Mouse (Mus musculus) ES-Bruce4 (cell line): ENCODE data around the gene Sema4b.

Experiments
- CTCF ChIP-seq: IDR thresholded peaks from one replicate; pipeline ENCODE4 v1.8.1; 2011; ENCODE audit warnings: low read depth, low read length
- EP300 ChIP-seq: IDR thresholded peaks from 2 replicates; pipeline ENCODE4 v1.6.1; 2011; ENCODE audit warnings: low read depth, low read length; ENCODE audit not compliant: insufficient read depth
- POLR2A ChIP-seq: IDR thresholded peaks from one replicate; pipeline ENCODE4 v1.8.1; 2011; ENCODE audit warnings: low read length; ENCODE audit not compliant: insufficient read depth

GRCm38 (mm10) chr7:80186531-80187296 lies at the start of gene Sema4b:
- TF ChIP-seq CTCF (peak; percentile 6), POLR2A (no peak), EP300 (0 out of 2 replicates have a peak, but pooled peaks have one; percentile 35)
